Mouse (Mus musculus) CH12.LX (cell line): Measurements from ENCODE around the gene Ctnnbip1. TPM values are rescaled to one million over a fixed set of nuclear protein-coding genes. Genes with fewer than 3 reads are reported as not detected.

Experiments
- DNase-seq: peaks from one replicate; pipeline ENCODE4 v3.0.0-alpha.2; 2013; ENCODE audit errors: extremely low read depth
- H3K27ac ChIP-seq: 2 replicates; pipeline ENCODE4 v1.5.1; 2012; ENCODE audit warnings: low read depth, mild to moderate bottlenecking, control low read depth, moderate library complexity; ENCODE audit not compliant: insufficient read depth
- H3K27me3 ChIP-seq: replicated peaks from 2 replicates; pipeline ENCODE3; 2012; ENCODE audit warnings: inconsistent platforms
- H3K36me3 ChIP-seq, 2 experiments: replicated peaks in 1 of 2; 2 replicates each; pipeline versions ENCODE3 to v1.6.1; 2012; ENCODE audit warnings: inconsistent platforms in 1 of 2, low read length in 1 of 2, mild to moderate bottlenecking in 1 of 2, mixed read lengths in 1 of 2, moderate library complexity in 1 of 2; ENCODE audit not compliant: control insufficient read depth in 1 of 2, insufficient read depth in 1 of 2
- H3K4me1 ChIP-seq, 2 experiments: 2 replicates each; pipeline ENCODE4 v1.6.1; 2012; ENCODE audit warnings: inconsistent platforms in 1 of 2, moderate library complexity in 1 of 2; ENCODE audit not compliant: insufficient read depth in 2 of 2, control insufficient read depth in 1 of 2
- H3K4me2 ChIP-seq: 2 replicates; pipeline ENCODE4 v1.6.1; 2012; ENCODE audit warnings: low read depth, mild to moderate bottlenecking, control low read depth; ENCODE audit not compliant: poor library complexity, insufficient read depth, severe bottlenecking
- H3K4me3 ChIP-seq, 3 experiments: fragments of 150-350 bp in 1 of 3; sonication (generic) in 1 of 3; replicated peaks in 1 of 3; 2 replicates each; pipeline versions ENCODE3 to v1.5.1; 2011 to 2012; ENCODE audit warnings: low read depth in 2 of 3, low read length in 2 of 3, mild to moderate bottlenecking in 2 of 3, moderate library complexity in 2 of 3, control low read depth in 1 of 3, improper control_type of control experiment in 1 of 3, inconsistent platforms in 1 of 3, mixed read lengths in 1 of 3; ENCODE audit not compliant: poor library complexity in 1 of 3
- H3K79me2 ChIP-seq: replicated peaks from 2 replicates; pipeline ENCODE4 v1.6.1; 2012; ENCODE audit warnings: mild to moderate bottlenecking, moderate library complexity; ENCODE audit not compliant: control insufficient read depth, poor library complexity, insufficient read depth, severe bottlenecking; ENCODE audit errors: extremely low read depth
- H3K9ac ChIP-seq: 2 replicates; pipeline ENCODE4 v1.6.1; 2012; ENCODE audit warnings: low read depth, mild to moderate bottlenecking, control low read depth, moderate library complexity; ENCODE audit not compliant: insufficient read depth
- H3K9me3 ChIP-seq: replicated peaks from 2 replicates; pipeline ENCODE3; 2012; ENCODE audit warnings: low read length, inconsistent platforms, mixed read lengths
- BHLHE40 ChIP-seq: IDR thresholded peaks from 2 replicates; pipeline ENCODE4 v1.6.1; 2011; ENCODE audit warnings: mild to moderate bottlenecking, low read depth, low read length, improper control_type of control experiment
- CHD2 ChIP-seq: IDR thresholded peaks from 2 replicates; pipeline ENCODE4 v1.6.1; 2011; ENCODE audit warnings: low read length, improper control_type of control experiment
- CTCF ChIP-seq, 2 experiments: IDR thresholded peaks in 1 of 2; conservative IDR thresholded peaks in 1 of 2; 2 replicates each; pipeline ENCODE4 v1.5.1; 2011 to 2012; ENCODE audit warnings: low read depth in 2 of 2, low read length in 2 of 2, improper control_type of control experiment in 1 of 2, inconsistent platforms in 1 of 2, mild to moderate bottlenecking in 1 of 2, moderate library complexity in 1 of 2
- E2F4 ChIP-seq: IDR thresholded peaks from 2 replicates; pipeline ENCODE4 v1.6.1; 2011; ENCODE audit warnings: low read depth, low read length, improper control_type of control experiment; ENCODE audit not compliant: insufficient replicate concordance
- ELF1 ChIP-seq: IDR thresholded peaks from 2 replicates; pipeline ENCODE4 v1.6.1; 2014; ENCODE audit warnings: low read depth, mild to moderate bottlenecking, inconsistent platforms, low read length, improper control_type of control experiment
- GABPA ChIP-seq: IDR thresholded peaks from 2 replicates; pipeline ENCODE4 v1.6.1; 2012; ENCODE audit warnings: low read depth, low read length, improper control_type of control experiment, inconsistent platforms; ENCODE audit not compliant: insufficient replicate concordance
- JUN ChIP-seq: IDR thresholded peaks from 2 replicates; pipeline ENCODE4 v1.6.1; 2011; ENCODE audit warnings: low read depth, mild to moderate bottlenecking, low read length, improper control_type of control experiment, moderate library complexity; ENCODE audit not compliant: insufficient read depth
- JUND ChIP-seq: conservative IDR thresholded peaks from 2 replicates; pipeline ENCODE4 v1.6.1; 2011; ENCODE audit warnings: low read depth, low read length, improper control_type of control experiment
- KAT2A ChIP-seq: IDR thresholded peaks from 2 replicates; pipeline ENCODE4 v1.6.1; 2012; ENCODE audit warnings: low read length, improper control_type of control experiment, inconsistent platforms; ENCODE audit not compliant: insufficient replicate concordance
- MAFK ChIP-seq: IDR thresholded peaks from 2 replicates; pipeline ENCODE4 v1.6.1; 2011; ENCODE audit warnings: low read length, improper control_type of control experiment; ENCODE audit not compliant: insufficient replicate concordance
- MAZ ChIP-seq: IDR thresholded peaks from 2 replicates; pipeline ENCODE4 v1.6.1; 2012; ENCODE audit warnings: low read depth, mild to moderate bottlenecking, inconsistent platforms, low read length, improper control_type of control experiment, moderate library complexity
- MEF2A ChIP-seq: IDR thresholded peaks from 2 replicates; pipeline ENCODE4 v1.6.1; 2014; ENCODE audit warnings: low read depth, mild to moderate bottlenecking, inconsistent platforms, low read length, improper control_type of control experiment, borderline replicate concordance
- NELFE ChIP-seq: IDR thresholded peaks from 2 replicates; pipeline ENCODE4 v1.6.1; 2011; ENCODE audit warnings: low read depth, low read length, improper control_type of control experiment
- POLR2AphosphoS2 ChIP-seq: IDR thresholded peaks from 2 replicates; pipeline ENCODE4 v1.6.1; 2011; ENCODE audit warnings: low read depth, low read length, improper control_type of control experiment
- RCOR1 ChIP-seq: conservative IDR thresholded peaks from 2 replicates; pipeline ENCODE4 v1.6.1; 2012; ENCODE audit warnings: low read depth, mild to moderate bottlenecking, inconsistent platforms, low read length, improper control_type of control experiment
- SMC3 ChIP-seq: IDR thresholded peaks from 2 replicates; pipeline ENCODE4 v1.6.1; 2011; ENCODE audit warnings: low read depth, low read length, improper control_type of control experiment
- TBP ChIP-seq: conservative IDR thresholded peaks from 2 replicates; pipeline ENCODE4 v1.6.1; 2011; ENCODE audit warnings: low read depth, low read length, improper control_type of control experiment
- UBTF ChIP-seq: IDR thresholded peaks from 2 replicates; pipeline ENCODE4 v1.6.1; 2012; ENCODE audit warnings: low read depth, mild to moderate bottlenecking, inconsistent platforms, low read length, improper control_type of control experiment, moderate library complexity
- USF1 ChIP-seq: IDR thresholded peaks from 2 replicates; pipeline ENCODE4 v1.6.1; 2014; ENCODE audit warnings: low read depth, mild to moderate bottlenecking, inconsistent platforms, low read length, improper control_type of control experiment
- USF2 ChIP-seq: conservative IDR thresholded peaks from 2 replicates; pipeline ENCODE4 v1.6.1; 2011; ENCODE audit warnings: low read depth, low read length, improper control_type of control experiment
- ZC3H11A ChIP-seq: IDR thresholded peaks from 2 replicates; pipeline ENCODE4 v1.6.1; 2012; ENCODE audit warnings: low read depth, mild to moderate bottlenecking, inconsistent platforms, low read length, improper control_type of control experiment
- ZKSCAN1 ChIP-seq: IDR thresholded peaks from 2 replicates; pipeline ENCODE4 v1.6.1; 2012; ENCODE audit warnings: low read depth, inconsistent platforms, low read length, improper control_type of control experiment, borderline replicate concordance
- ZMIZ1 ChIP-seq: IDR thresholded peaks from 2 replicates; pipeline ENCODE4 v1.6.1; 2012; ENCODE audit warnings: low read depth, mild to moderate bottlenecking, inconsistent platforms, low read length, improper control_type of control experiment
- ZNF384 ChIP-seq: IDR thresholded peaks from 2 replicates; pipeline ENCODE4 v1.6.1; 2012; ENCODE audit warnings: low read depth, low read length, improper control_type of control experiment, inconsistent platforms
- dilution Hi-C: fragments of 300-500 bp; cut with MboI; formaldehyde crosslinking; loops from 2 replicates; pipeline ENCODE4 v1.14.3; 2020; ENCODE audit warnings: low sequenced_read_pairs; ENCODE audit not compliant: extremely low pct_unique_long_range_greater_than_20kb, extremely low pct_ligation_motif_present
- in situ Hi-C: fragments of 300-500 bp; cut with MboI; formaldehyde crosslinking; loops from 3 replicates; pipeline ENCODE4 v1.14.3; 2019; ENCODE audit warnings: low sequenced_read_pairs, low pct_ligation_motif_present, low pct_unique_long_range_greater_than_20kb, mixed read lengths
- polyA plus RNA-seq: library from polyadenylated mRNA; unstranded; fragments of >175 nt; gene quantifications from 2 replicates; pipeline ENCODE4 v1.2.1, GENCODE M21; 2012; ENCODE audit warnings: low read depth; ENCODE audit not compliant: insufficient read length
- total RNA-seq, 2 experiments: library from RNA; depleted of rRNA; stranded (reverse); fragments of 300-350 nt in 1 of 2; fragments of >200 nt in 1 of 2; gene quantifications; 2 replicates each; pipeline ENCODE4 v1.2.3; 2012 to 2014

Gene Ctnnbip1
- total and polyA plus RNA-seq, 3 experiments = 4.5 to 5.9 (median 5.7) TPM

DNA sequence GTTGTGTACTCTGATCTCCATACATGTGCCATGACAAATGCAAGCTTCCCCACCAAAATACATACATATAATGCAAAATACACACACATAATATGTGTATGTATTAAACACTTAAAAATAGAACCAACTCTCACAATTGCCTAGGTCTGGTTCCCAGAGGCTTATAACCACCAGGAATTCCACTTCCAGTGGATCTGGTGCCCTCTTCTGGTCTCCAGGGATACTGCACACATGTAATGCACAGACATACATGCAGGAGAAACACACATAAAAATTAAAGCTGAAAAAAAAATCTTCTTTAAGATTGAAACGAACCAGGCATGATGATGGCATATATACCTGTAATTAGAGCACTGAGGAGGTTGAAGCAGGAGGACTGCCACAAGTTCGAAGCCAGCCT, 73.5 kb downstream of the Ctnnbip1 start:
- no peak for DNase-seq
- Histone ChIP-seq H3K4me2 (no peak overlapping the region), H3K27me3 (no peaks in the 10 kb centered on the region), H3K27ac (no peak overlapping the region), H3K79me2 (peaks cover 16% of the 10 kb centered on the region), H3K9ac (no peak overlapping the region)
- TF ChIP-seq RCOR1 (no peak), UBTF (no peak), ZMIZ1 (no peak), TBP (no peak), CTCF (conservative IDR thresholded peaks at IDR 0.05 in 1 of 2, IDR thresholded peaks at IDR 0.05 in 1 of 2; ENCODE audit: low read depth in 2 of 2, low read length in 2 of 2) (peak; percentile 8 to 43; a peak in 2 of 4 replicates), MEF2A (no peak), USF2 (no peak), SMC3 (peak; percentile 18; the same call in 1 of the 2 replicates), GABPA (no peak)
- TF ChIP-seq, all 38 proteins: peak for 2
- in situ Hi-C loops (no loop called here), dilution Hi-C loops (no loop called here)
- no peaks in the 10 kb centered on the region for H3K9me3 ChIP-seq
- H3K36me3 ChIP-seq = peaks cover 0 to 8% of the 10 kb centered on the region in 2 experiments
- no peak overlapping the region for H3K4me3 ChIP-seq
- H3K4me1 ChIP-seq = peaks cover 10 to 17% of the 10 kb centered on the region in 2 experiments

DNA sequence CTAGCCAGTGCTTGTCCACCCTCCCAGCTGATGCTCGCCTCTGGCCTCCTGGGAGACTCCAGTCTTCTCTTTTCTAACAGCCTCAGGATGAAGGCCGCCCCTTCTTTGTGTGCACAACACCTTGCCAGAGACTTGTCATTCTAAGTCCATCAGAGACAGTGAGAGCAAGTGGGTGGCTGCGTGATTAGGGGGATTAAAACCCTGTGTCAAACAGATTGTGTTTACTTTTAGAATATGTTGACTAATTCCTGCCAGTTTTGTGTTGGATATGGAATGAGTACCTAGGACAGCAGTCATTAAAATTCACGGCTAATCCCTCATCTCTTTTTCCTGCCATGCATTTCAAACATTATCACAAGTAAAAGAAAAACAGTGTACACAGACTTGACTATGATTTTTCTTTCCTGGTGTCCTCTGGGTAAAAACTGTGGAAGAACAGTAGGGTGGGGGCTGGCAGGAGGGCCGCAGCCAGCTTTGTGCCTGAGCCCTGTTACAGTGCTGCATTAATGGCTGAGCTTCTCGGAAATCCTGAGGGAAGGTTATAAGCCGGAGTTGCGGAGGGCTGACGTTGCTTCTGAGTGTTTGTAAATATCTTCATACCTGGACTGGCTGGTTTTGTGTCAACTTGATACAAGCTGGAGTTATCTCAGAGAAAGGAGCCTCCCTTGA, 77.0 kb downstream of the Ctnnbip1 start:
- Histone ChIP-seq H3K27ac (no peak overlapping the region), H3K4me2 (no peak overlapping the region), H3K9me3 (no peaks in the 10 kb centered on the region), H3K4me3 (no peak overlapping the region), H3K36me3 (peaks cover 0 to 14% of the 10 kb centered on the region in 2 experiments), H3K27me3 (no peaks in the 10 kb centered on the region), H3K4me1 (peaks cover 2 to 13% of the 10 kb centered on the region in 2 experiments; a peak in 3 of 4 replicates), H3K79me2 (peaks cover 6% of the 10 kb centered on the region), H3K9ac (no peak overlapping the region)
- no peak for TF ChIP-seq MAFK
- TF ChIP-seq MAZ = no peak
- TF ChIP-seq POLR2AphosphoS2 = no peak
- TF ChIP-seq USF1 = no peak
- no peak for TF ChIP-seq ZC3H11A
- no peak for TF ChIP-seq TBP
- TF ChIP-seq ZNF384 = no peak
- TF ChIP-seq BHLHE40 = no peak
- no peak for TF ChIP-seq E2F4
- TF ChIP-seq JUND = no peak
- no peak for TF ChIP-seq CTCF (conservative IDR thresholded peaks at IDR 0.05 in 1 of 2, IDR thresholded peaks at IDR 0.05 in 1 of 2; ENCODE audit: low read depth in 2 of 2, low read length in 2 of 2)
- no peak for TF ChIP-seq KAT2A
- no peak for TF ChIP-seq JUN
- no peak for TF ChIP-seq NELFE
- no peak for TF ChIP-seq GABPA
- no peak for TF ChIP-seq ZKSCAN1
- no peak for TF ChIP-seq USF2
- no peak for TF ChIP-seq UBTF
- no peak for TF ChIP-seq ELF1
- no peak for TF ChIP-seq CHD2
- DNase-seq = no peak
- dilution Hi-C loops = no loop called here
- in situ Hi-C loops = no loop called here
